Comparison of ENCODE assay signal across 12 mouse cellular contexts in the genomic region with DNA sequence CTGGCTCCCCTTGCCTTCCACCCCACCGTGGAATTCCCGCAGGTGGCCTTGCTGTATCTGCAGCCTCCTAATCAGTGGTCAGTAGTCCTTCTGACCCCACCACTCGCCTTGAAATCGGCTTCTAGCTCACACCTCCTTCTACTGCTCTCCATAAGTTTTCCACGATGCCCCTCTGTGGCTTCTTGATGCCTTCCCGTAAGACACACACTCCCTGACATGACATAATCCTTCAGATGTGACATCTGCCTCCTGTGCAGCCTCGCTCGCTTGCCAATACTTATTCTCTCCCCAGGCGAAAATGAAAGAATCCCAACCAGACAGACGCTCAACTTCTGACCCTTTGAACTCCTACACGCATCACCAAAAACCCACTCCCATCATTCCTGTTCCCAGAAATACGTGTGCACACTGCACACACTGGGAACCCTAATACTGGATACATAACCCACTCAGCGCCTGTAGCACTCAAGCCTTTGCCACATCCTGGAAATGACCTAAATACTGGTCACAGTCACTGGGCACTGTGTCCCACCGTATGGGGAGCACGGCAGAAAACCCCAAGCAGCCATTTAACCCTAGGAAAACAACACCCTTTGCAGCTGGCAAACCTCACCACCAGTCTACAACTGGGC.
DNase-seq lines count a peak whose midpoint lies in the region; ATAC-seq and TF ChIP-seq lines count a peak whose summit lies in the region.
"Had no signal": no experiment of that assay in that cellular context is flagged by ENCODE, and none has a peak within 500 bp of the region (broad histone marks: within the 10 kb centered on the region; RNA-seq: fewer than 3 reads in every experiment).

No protein-coding gene starts in this region.

- no peak overlapping the region for H3K4me2 ChIP-seq in heart, embryonic 12.5 days
- H3K4me2 ChIP-seq in stomach, embryonic 15.5 days = no peak overlapping the region
- no peak overlapping the region for H3K4me2 ChIP-seq in stomach, postnatal 0 days (replicated peaks; ENCODE audit: low read depth)
- H3K4me2 ChIP-seq in hindbrain, embryonic 16.5 days (ENCODE audit: low read length) = no peak overlapping the region; the same call in 1 of the 2 replicates
- H3K4me2 ChIP-seq: embryonic facial prominence, embryonic 15.5 days had no signal

- H3K27me3 ChIP-seq in heart, embryonic 12.5 days (replicated peaks) = no peaks in the 10 kb centered on the region
- H3K27me3 ChIP-seq in stomach, embryonic 15.5 days (replicated peaks) = no peaks in the 10 kb centered on the region
- no peaks in the 10 kb centered on the region for H3K27me3 ChIP-seq in stomach, postnatal 0 days (ENCODE audit: control insufficient read depth, insufficient read depth, low read length)
- no peaks in the 10 kb centered on the region for H3K27me3 ChIP-seq in hindbrain, embryonic 16.5 days (replicated peaks; ENCODE audit: control insufficient read depth, insufficient read depth, low read length)
- no peaks in the 10 kb centered on the region for H3K27me3 ChIP-seq in splenic B cell, adult 2 months (ENCODE audit: control insufficient read depth, insufficient read depth, low read length, poor library complexity, severe bottlenecking)
- H3K27me3 ChIP-seq: embryonic facial prominence, embryonic 15.5 days had no signal

- H3K4me3 ChIP-seq in heart, embryonic 12.5 days = no peak overlapping the region
- no peak overlapping the region for H3K4me3 ChIP-seq in stomach, embryonic 15.5 days (replicated peaks)
- no peak overlapping the region for H3K4me3 ChIP-seq in stomach, postnatal 0 days (ENCODE audit: low read depth, low read length)
- no peak overlapping the region for H3K4me3 ChIP-seq in hindbrain, embryonic 16.5 days (ENCODE audit: low read length)
- H3K4me3 ChIP-seq: embryonic facial prominence, embryonic 15.5 days had no signal

- H3K9ac ChIP-seq in heart, embryonic 12.5 days = 0 out of 2 replicates have a peak overlapping the region, but pooled peaks have one; percentile 6
- no peak overlapping the region for H3K9ac ChIP-seq in stomach, embryonic 15.5 days
- no peak overlapping the region for H3K9ac ChIP-seq in stomach, postnatal 0 days (ENCODE audit: low read length)
- no peak overlapping the region; the same call in 1 of the 2 replicates for H3K9ac ChIP-seq in hindbrain, embryonic 16.5 days (ENCODE audit: low read depth, low read length)
- H3K9ac ChIP-seq: embryonic facial prominence, embryonic 15.5 days had no signal

- TF ChIP-seq CTCF in stomach, postnatal 0 days (IDR thresholded peaks at IDR 0.05; ENCODE audit: low read depth) = no peak

- H3K36me3 ChIP-seq in heart, embryonic 12.5 days = no peaks in the 10 kb centered on the region
- no peaks in the 10 kb centered on the region for H3K36me3 ChIP-seq in stomach, embryonic 15.5 days
- H3K36me3 ChIP-seq in stomach, postnatal 0 days (ENCODE audit: control insufficient read depth, insufficient read depth, low read length) = no peaks in the 10 kb centered on the region
- no peaks in the 10 kb centered on the region for H3K36me3 ChIP-seq in hindbrain, embryonic 16.5 days (ENCODE audit: control insufficient read depth, insufficient read depth, low read length)
- no peaks in the 10 kb centered on the region for H3K36me3 ChIP-seq in splenic B cell, adult 2 months (ENCODE audit: control insufficient read depth, insufficient read depth, low read length, poor library complexity, severe bottlenecking)
- H3K36me3 ChIP-seq: embryonic facial prominence, embryonic 15.5 days; G1E had no signal

- ATAC-seq in heart, embryonic 12.5 days (ENCODE audit: insufficient number of reproducible peaks, low FRiP score) = no peak
- no peak for ATAC-seq in stomach, embryonic 15.5 days (ENCODE audit: insufficient read depth, low FRiP score, low read depth)
- no peak for ATAC-seq in stomach, postnatal 0 days (ENCODE audit: low FRiP score, low TSS enrichment)
- no peak for ATAC-seq in hindbrain, embryonic 16.5 days

- peaks cover 64% of the 10 kb centered on the region for H3K4me1 ChIP-seq in heart, embryonic 12.5 days (replicated peaks)
- H3K4me1 ChIP-seq in stomach, embryonic 15.5 days = peaks cover 34% of the 10 kb centered on the region; the same call in 1 of the 2 replicates
- peaks cover 3% of the 10 kb centered on the region; the same call in 1 of the 2 replicates for H3K4me1 ChIP-seq in stomach, postnatal 0 days (replicated peaks; ENCODE audit: control insufficient read depth, insufficient read depth)
- H3K4me1 ChIP-seq in hindbrain, embryonic 16.5 days (ENCODE audit: control insufficient read depth, insufficient read depth, low read depth, low read length) = peaks cover 42% of the 10 kb centered on the region

- DNase-seq in heart, postnatal 14 days = no peak
- no peak for DNase-seq in stomach, postnatal 0 days (ENCODE audit: low spot score)
- DNase-seq in splenic B cell, adult 2 months (ENCODE audit: low read depth, low spot score) = peak; percentile 22
- DNase-seq in thymus, postnatal 14 days = no peak
- no peak for DNase-seq in frontal cortex, postnatal 25 days (ENCODE audit: low spot score in 2 of 2)
- DNase-seq: adrenal gland, postnatal 36 days; lung, adult 18-20 months had no signal

- intact Hi-C loops in heart, postnatal 14 days (cut with DNase I) = no loop called here

- H3K27ac ChIP-seq in heart, embryonic 12.5 days (ENCODE audit: poor library complexity, severe bottlenecking) = peak overlapping the region; percentile 15
- 0 out of 2 replicates have a peak overlapping the region, but pooled peaks have one; percentile 16 for H3K27ac ChIP-seq in stomach, embryonic 15.5 days
- no peak overlapping the region for H3K27ac ChIP-seq in stomach, postnatal 0 days (replicated peaks)
- peak overlapping the region; percentile 6; the same call in 1 of the 2 replicates for H3K27ac ChIP-seq in hindbrain, embryonic 16.5 days (ENCODE audit: low read depth, low read length)

- no peaks in the 10 kb centered on the region for H3K9me3 ChIP-seq in heart, embryonic 12.5 days (replicated peaks)
- H3K9me3 ChIP-seq in stomach, embryonic 15.5 days = no peaks in the 10 kb centered on the region
- no peaks in the 10 kb centered on the region for H3K9me3 ChIP-seq in stomach, postnatal 0 days (ENCODE audit: control insufficient read depth, low read length)
- no peaks in the 10 kb centered on the region for H3K9me3 ChIP-seq in hindbrain, embryonic 16.5 days (ENCODE audit: control insufficient read depth, low read length)
- H3K9me3 ChIP-seq: embryonic facial prominence, embryonic 15.5 days had no signal

- 38% methylated on average over 15 of the region's 15 CpGs for WGBS in heart, embryonic 12.5 days
- WGBS in stomach, embryonic 15.5 days = 36% methylated on average over 15 of the region's 15 CpGs
- WGBS in stomach, postnatal 0 days = 52% methylated on average over 15 of the region's 15 CpGs
- WGBS in hindbrain, embryonic 16.5 days = 23% methylated on average over 15 of the region's 15 CpGs

- no peak for TF ChIP-seq EP300 in stomach, postnatal 0 days (optimal IDR thresholded peaks at IDR 0.05)
